Mouse (Mus musculus): ENCODE results near the gene Plekho1.

- TF ChIP-seq CTCF (IDR thresholded peaks at IDR 0.05; ENCODE audit: low read depth, low read length) (no peak), POLR2A (IDR thresholded peaks at IDR 0.05; ENCODE audit: borderline replicate concordance, low read depth, low read length) (no peak)
Measured at GRCm38 (mm10) chr3:95988138-95988537, 7.7 kb downstream of the Plekho1 start.

Measured in bone marrow macrophage, adult 2 months (primary cell).